Mouse (Mus musculus) erythroblast, embryonic 14.5 days (primary cell): ENCODE results near the gene Smug1.

Experiments used
- GATA1 ChIP-seq: IDR thresholded peaks from 2 replicates; pipeline ENCODE4 v1.6.1; 2012; ENCODE audit warnings: low read length, inconsistent platforms, mixed read lengths
- TAL1 ChIP-seq: IDR thresholded peaks from 3 replicates; pipeline ENCODE4 v1.6.1; 2012; ENCODE audit warnings: low read length, inconsistent platforms, mixed read lengths

GRCm38 (mm10) chr15:103134277-103135086 is 32.4 kb downstream of the Smug1 start:
- TF ChIP-seq TAL1 = no peak
- no peak for TF ChIP-seq GATA1
